Mouse (Mus musculus) limb, embryonic 13.5 days (tissue): ENCODE measurements around the gene Rftn1. TPM values are rescaled to one million over a fixed set of nuclear protein-coding genes. Genes with fewer than 3 reads are reported as not detected.

Experiments used
- ATAC-seq: fragments of 200-750 bp; cut with Nextera tagmentation; 2 replicates; pipeline ENCODE4 v1.8.0; 2017; ENCODE audit warnings: low read depth, moderate number of reproducible peaks, moderate TSS enrichment; ENCODE audit not compliant: low FRiP score
- H3K27ac ChIP-seq: fragments of 300-500 bp; sonication (generic); 2 replicates; pipeline ENCODE4 v1.5.1; 2015; ENCODE audit warnings: inconsistent platforms, mild to moderate bottlenecking, moderate library complexity
- H3K27me3 ChIP-seq: fragments of 300-500 bp; sonication (generic); 2 replicates; pipeline ENCODE4 v1.6.1; 2015; ENCODE audit warnings: mild to moderate bottlenecking, inconsistent platforms
- H3K36me3 ChIP-seq: fragments of 300-500 bp; sonication (generic); 2 replicates; pipeline ENCODE4 v1.6.1; 2015; ENCODE audit warnings: inconsistent platforms, mild to moderate bottlenecking, moderate library complexity
- H3K4me1 ChIP-seq: fragments of 300-500 bp; sonication (generic); 2 replicates; pipeline ENCODE4 v1.6.1; 2015; ENCODE audit warnings: inconsistent platforms
- H3K4me2 ChIP-seq: fragments of 300-500 bp; sonication (generic); replicated peaks from 2 replicates; pipeline ENCODE4 v1.6.1; 2015; ENCODE audit warnings: inconsistent platforms, mild to moderate bottlenecking, moderate library complexity
- H3K4me3 ChIP-seq: fragments of 300-500 bp; sonication (generic); 2 replicates; pipeline ENCODE4 v1.5.1; 2015; ENCODE audit warnings: moderate library complexity, mild to moderate bottlenecking, inconsistent platforms
- H3K9ac ChIP-seq: fragments of 300-500 bp; sonication (generic); 2 replicates; pipeline ENCODE4 v1.6.1; 2015; ENCODE audit warnings: mild to moderate bottlenecking, inconsistent platforms
- H3K9me3 ChIP-seq: fragments of 300-500 bp; sonication (generic); 2 replicates; pipeline ENCODE4 v1.6.1; 2016; ENCODE audit warnings: inconsistent platforms
- WGBS: fragments of 180-500 bp; shearing (Covaris S2); methylation state at CpG from one replicate; pipeline ENCODE4 v1.1.7; 2015; 5-methylcytosine and 5-hydroxymethylcytosine counted together
- polyA plus RNA-seq: library from polyadenylated mRNA; unstranded; fragments of >200 nt; fragmentation: Nextera tagmentation; extraction: Ambion mirVana; gene quantifications from 2 replicates; pipeline ENCODE4 v1.2.1, GENCODE M21; 2015

The Rftn1 gene
- 17.2 TPM in 2 replicates for polyA plus RNA-seq

DNA sequence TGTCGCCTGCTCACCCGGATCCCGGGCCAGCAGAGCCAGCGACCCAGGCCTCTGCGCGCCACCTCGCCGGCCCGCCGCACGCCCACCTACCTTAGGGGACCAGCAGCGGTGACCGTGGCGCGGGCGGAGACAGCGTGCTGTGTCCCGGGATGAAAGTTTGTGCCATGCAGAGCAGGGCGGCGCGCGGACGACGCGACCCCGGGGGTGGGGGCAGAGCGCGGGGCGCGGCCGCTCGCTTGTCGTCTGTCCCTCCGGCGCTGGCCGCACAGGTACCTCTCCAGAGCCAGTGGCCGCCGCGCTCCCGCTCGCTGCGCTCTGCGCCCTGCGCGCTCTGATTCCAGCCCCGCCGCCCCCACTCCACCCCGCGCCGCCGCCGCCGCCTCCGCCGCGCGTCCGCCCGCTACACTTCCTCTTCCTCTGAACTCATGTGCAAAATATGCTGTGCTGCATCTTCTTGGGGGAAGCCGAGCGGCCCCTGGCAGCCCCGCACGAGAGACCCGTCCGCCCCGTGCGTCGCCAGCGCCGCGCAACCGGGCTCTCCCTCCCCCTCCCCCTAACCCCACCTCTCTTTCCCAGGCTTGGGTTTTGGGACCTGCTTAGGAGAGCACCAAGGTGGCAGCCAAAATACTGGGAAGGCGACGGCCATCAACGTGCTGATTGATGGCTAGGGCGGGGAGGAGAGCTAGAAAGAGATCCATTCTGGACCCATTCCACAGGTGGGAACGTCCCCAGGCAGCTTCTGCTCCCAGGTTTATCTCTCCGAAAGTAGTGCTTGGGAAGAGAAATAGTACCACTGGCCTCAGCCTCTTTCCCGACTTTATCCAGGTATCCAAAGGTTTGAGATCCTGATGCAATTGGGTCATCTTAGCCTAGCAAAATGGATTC, at the start of gene Rftn1:
Gene Rftn1 (minus strand): TSS at position 544 of the 885 bp plus-strand sequence.
- peak; percentile 74 for ATAC-seq
- under 1% methylated on average over 56 of the region's 79 CpGs for WGBS

DNA sequence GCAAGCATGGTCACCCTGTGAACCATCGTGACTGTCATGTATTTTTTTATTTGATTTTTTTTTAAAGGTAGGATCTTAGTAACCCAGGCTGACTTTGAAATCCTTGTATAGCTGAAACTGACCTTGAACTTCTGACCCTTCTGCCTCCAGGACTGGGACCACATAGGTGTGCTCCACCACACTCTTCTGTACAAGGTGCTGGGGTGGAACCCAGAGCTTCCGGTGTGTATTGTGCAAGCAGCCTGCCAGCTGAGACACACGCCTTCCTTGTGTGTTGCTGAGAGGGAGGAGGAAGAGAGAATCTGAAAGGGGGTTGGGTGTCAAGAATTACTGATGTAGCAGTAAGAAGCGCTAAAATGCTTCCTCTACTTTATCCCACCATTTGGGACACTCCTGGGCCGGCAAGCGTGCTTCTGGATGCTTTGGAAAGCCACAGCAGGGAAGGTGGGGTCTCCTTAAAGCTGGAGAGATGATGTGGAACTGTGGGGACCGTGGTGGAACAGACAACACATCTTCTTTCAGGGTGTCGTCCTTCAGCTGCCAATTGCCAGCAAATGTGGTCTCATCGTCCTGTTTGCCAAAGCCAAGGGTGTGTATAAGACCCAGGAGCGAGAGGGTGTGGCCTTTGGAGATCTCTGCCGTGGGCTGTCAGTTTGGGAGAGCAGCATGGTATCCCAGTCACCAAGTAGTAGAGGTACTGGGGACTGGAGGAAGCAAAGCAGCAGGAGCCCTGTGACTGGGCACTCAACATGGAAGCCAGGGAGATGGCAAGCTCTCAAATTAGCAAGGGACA, 47.5 kb upstream of the Rftn1 start:
- H3K4me2 ChIP-seq = no peak overlapping the region
- H3K4me1 ChIP-seq = 0 out of 2 replicates have a peak, but pooled peaks cover 10% of the 10 kb centered on the region
- WGBS = 62% methylated on average over 11 of the region's 11 CpGs
- ATAC-seq = no peak
- H3K36me3 ChIP-seq = no peaks in the 10 kb centered on the region
- H3K27ac ChIP-seq = no peak overlapping the region
- H3K4me3 ChIP-seq = no peak overlapping the region
- peaks cover 15% of the 10 kb centered on the region; the same call in 1 of the 2 replicates for H3K27me3 ChIP-seq
- no peaks in the 10 kb centered on the region for H3K9me3 ChIP-seq
- no peak overlapping the region for H3K9ac ChIP-seq

More for the DNA sequence above, at the start of gene Rftn1:
- Histone ChIP-seq H3K9ac (peak within 1 kb of the TSS; percentile 75), H3K36me3 (no peaks in the 10 kb centered on the region), H3K4me2 (peak within 1 kb of the TSS; percentile 95), H3K27me3 (peaks cover 34% of the 10 kb centered on the region), H3K27ac (no peak within 1 kb of the TSS), H3K4me1 (peaks cover 18% of the 10 kb centered on the region), H3K9me3 (no peaks in the 10 kb centered on the region), H3K4me3 (peak within 1 kb of the TSS; percentile 75)

GRCm38 (mm10) chr17:50237436-50237709, 46.9 kb upstream of the Rftn1 start:
- WGBS = 4% methylated on average over 8 of the region's 8 CpGs
- no peak overlapping the region for H3K27ac ChIP-seq
- H3K4me2 ChIP-seq = no peak overlapping the region
- H3K36me3 ChIP-seq = no peaks in the 10 kb centered on the region
- no peaks in the 10 kb centered on the region for H3K9me3 ChIP-seq
- H3K27me3 ChIP-seq = peaks cover 15% of the 10 kb centered on the region; the same call in 1 of the 2 replicates
- H3K9ac ChIP-seq = no peak overlapping the region
- H3K4me1 ChIP-seq = 0 out of 2 replicates have a peak, but pooled peaks cover 10% of the 10 kb centered on the region
- peak; percentile 83; the same call in 1 of the 2 replicates for ATAC-seq
- H3K4me3 ChIP-seq = no peak overlapping the region

GRCm38 (mm10) chr17:50236702-50237435, 46.4 kb upstream of the Rftn1 start:
- Histone ChIP-seq H3K9me3 (no peaks in the 10 kb centered on the region), H3K27ac (no peak overlapping the region), H3K4me2 (peak overlapping the region; percentile 23; the same call in 1 of the 2 replicates), H3K27me3 (peaks cover 15% of the 10 kb centered on the region; the same call in 1 of the 2 replicates), H3K4me1 (0 out of 2 replicates have a peak, but pooled peaks cover 10% of the 10 kb centered on the region), H3K9ac (no peak overlapping the region), H3K4me3 (no peak overlapping the region), H3K36me3 (no peaks in the 10 kb centered on the region)
- 43% methylated on average over 9 of the region's 9 CpGs for WGBS
- peak; percentile 18; the same call in 1 of the 2 replicates for ATAC-seq

- H3K36me3 ChIP-seq = no peaks in the 10 kb centered on the region
- no peak overlapping the region for H3K4me2 ChIP-seq
- H3K4me1 ChIP-seq = 0 out of 2 replicates have a peak, but pooled peaks cover 10% of the 10 kb centered on the region
- H3K9ac ChIP-seq = no peak overlapping the region
- H3K27me3 ChIP-seq = peaks cover 15% of the 10 kb centered on the region; the same call in 1 of the 2 replicates
- whole genome bisulfite sequencing = 56% methylated on average over 13 of the region's 13 CpGs
- H3K4me3 ChIP-seq = no peak overlapping the region
- no peaks in the 10 kb centered on the region for H3K9me3 ChIP-seq
- peak; percentile 10; the same call in 1 of the 2 replicates for ATAC-seq
- no peak overlapping the region for H3K27ac ChIP-seq
These were observed 45.6 kb upstream of the Rftn1 start for GRCm38 (mm10) chr17:50235943-50236701.

- Histone ChIP-seq H3K4me2 (no peak overlapping the region), H3K27me3 (peaks cover 12% of the 10 kb centered on the region; the same call in 1 of the 2 replicates), H3K36me3 (no peaks in the 10 kb centered on the region), H3K9me3 (no peaks in the 10 kb centered on the region), H3K27ac (no peak overlapping the region), H3K4me3 (no peak overlapping the region), H3K9ac (no peak overlapping the region), H3K4me1 (0 out of 2 replicates have a peak, but pooled peaks cover 10% of the 10 kb centered on the region)
- WGBS = 96% methylated on average over 5 of the region's 5 CpGs
- no peak for ATAC-seq
These were observed 43.5 kb upstream of the Rftn1 start for GRCm38 (mm10) chr17:50233956-50234355.

DNA sequence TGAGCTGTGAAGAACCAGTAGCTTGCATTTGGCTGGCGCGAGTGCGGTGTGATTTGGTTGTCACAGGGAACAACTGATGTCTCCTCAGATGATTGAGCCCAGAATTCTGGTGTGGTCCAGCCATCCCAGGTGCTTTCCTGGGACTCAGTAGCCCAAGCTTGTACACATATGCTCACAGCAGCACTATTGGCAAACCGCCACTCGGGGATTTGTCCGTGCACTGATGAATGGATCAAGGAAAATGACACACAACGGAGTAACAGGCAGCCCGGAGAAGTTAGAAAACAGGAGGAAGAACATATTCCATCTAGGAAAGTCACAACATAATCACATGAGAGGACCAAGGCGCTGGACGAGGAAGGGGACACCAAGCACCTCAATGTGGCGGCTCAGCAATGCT, 42.3 kb upstream of the Rftn1 start:
- Histone ChIP-seq H3K36me3 (no peaks in the 10 kb centered on the region), H3K27me3 (peaks cover 1% of the 10 kb centered on the region; the same call in 1 of the 2 replicates), H3K27ac (no peak overlapping the region), H3K4me1 (0 out of 2 replicates have a peak, but pooled peaks cover 10% of the 10 kb centered on the region), H3K9me3 (no peaks in the 10 kb centered on the region), H3K4me2 (no peak overlapping the region), H3K4me3 (no peak overlapping the region), H3K9ac (no peak overlapping the region)
- WGBS = 89% methylated on average over 11 of the region's 11 CpGs
- no peak for ATAC-seq

DNA sequence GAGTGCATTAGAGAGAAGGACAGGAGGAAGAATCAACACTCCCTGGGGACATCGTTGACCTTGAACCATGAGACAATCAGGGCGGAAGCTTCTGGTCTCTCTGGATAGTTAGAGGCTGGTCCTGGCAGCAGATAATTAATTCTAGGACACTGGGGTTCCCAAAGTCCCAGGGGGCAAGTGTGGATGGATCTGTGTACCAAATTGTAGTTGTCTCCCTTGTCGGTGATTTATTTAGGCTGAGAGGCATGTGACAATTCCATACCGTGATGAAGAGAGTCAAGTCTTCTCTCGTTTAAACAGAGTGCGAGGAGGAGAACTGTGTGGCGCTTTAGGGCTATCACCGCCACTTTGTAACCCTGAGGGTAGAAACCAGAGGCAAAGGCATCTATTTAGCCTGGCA, 40.7 kb upstream of the Rftn1 start:
- WGBS = 89% methylated on average over 8 of the region's 8 CpGs
- no peak overlapping the region for H3K27ac ChIP-seq
- no peak for ATAC-seq
- no peak overlapping the region for H3K9ac ChIP-seq
- H3K4me2 ChIP-seq = no peak overlapping the region
- H3K4me1 ChIP-seq = 0 out of 2 replicates have a peak, but pooled peaks cover 3% of the 10 kb centered on the region
- H3K36me3 ChIP-seq = no peaks in the 10 kb centered on the region
- no peaks in the 10 kb centered on the region for H3K9me3 ChIP-seq
- H3K27me3 ChIP-seq = no peaks in the 10 kb centered on the region
- no peak overlapping the region for H3K4me3 ChIP-seq

GRCm38 (mm10) chr17:50229534-50229933, 39.1 kb upstream of the Rftn1 start:
- no peaks in the 10 kb centered on the region for H3K27me3 ChIP-seq
- no peak overlapping the region for H3K27ac ChIP-seq
- no peak overlapping the region for H3K4me2 ChIP-seq
- no peaks in the 10 kb centered on the region for H3K9me3 ChIP-seq
- no peaks in the 10 kb centered on the region for H3K36me3 ChIP-seq
- no peaks in the 10 kb centered on the region for H3K4me1 ChIP-seq
- no peak for ATAC-seq
- WGBS = 70% methylated on average over 4 of the region's 4 CpGs
- H3K9ac ChIP-seq = no peak overlapping the region
- no peak overlapping the region for H3K4me3 ChIP-seq

DNA sequence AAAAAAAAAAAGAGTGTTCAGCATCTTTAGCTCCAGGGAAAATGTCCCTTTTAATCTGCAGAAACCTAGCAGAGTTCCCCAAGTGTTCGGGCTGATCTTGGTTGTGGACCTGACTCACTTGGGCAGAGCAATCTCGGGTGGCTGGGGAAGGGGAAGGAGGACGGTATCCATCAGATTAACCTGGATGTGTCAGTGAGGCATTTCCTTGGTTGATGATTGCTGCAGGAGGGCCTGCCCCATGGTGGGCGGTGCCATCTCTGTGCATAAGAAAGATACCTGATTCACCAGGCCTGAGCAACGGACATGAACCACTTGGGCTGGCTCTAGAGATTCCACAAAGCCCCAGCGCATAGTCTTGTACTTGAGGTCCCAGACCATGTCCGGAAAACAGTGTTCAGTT, 36.9 kb upstream of the Rftn1 start:
- no peak overlapping the region for H3K27ac ChIP-seq
- no peak overlapping the region for H3K4me3 ChIP-seq
- no peaks in the 10 kb centered on the region for H3K27me3 ChIP-seq
- H3K9me3 ChIP-seq = no peaks in the 10 kb centered on the region
- H3K4me1 ChIP-seq = no peaks in the 10 kb centered on the region
- no peak overlapping the region for H3K4me2 ChIP-seq
- 67% methylated on average over 7 of the region's 7 CpGs for WGBS
- H3K9ac ChIP-seq = no peak overlapping the region
- no peak for ATAC-seq
- no peaks in the 10 kb centered on the region for H3K36me3 ChIP-seq

- 44% methylated on average over 5 of the region's 5 CpGs for WGBS
- Histone ChIP-seq H3K4me1 (no peaks in the 10 kb centered on the region), H3K4me2 (no peak overlapping the region), H3K27me3 (no peaks in the 10 kb centered on the region), H3K9me3 (no peaks in the 10 kb centered on the region), H3K36me3 (no peaks in the 10 kb centered on the region), H3K4me3 (no peak overlapping the region), H3K27ac (no peak overlapping the region), H3K9ac (no peak overlapping the region)
- no peak for ATAC-seq
These were observed 34.2 kb upstream of the Rftn1 start for GRCm38 (mm10) chr17:50224718-50225117.
